Mouse (Mus musculus) C2C12 (cell line): ENCODE data around the gene Gm20388. TPM values are rescaled to one million over a fixed set of nuclear protein-coding genes. Genes with fewer than 3 reads are reported as not detected.
"Not testable (repeated sequence)": the region's sequence is repeated elsewhere in the genome, so short reads cannot be mapped to it uniquely, and the experiment has no call there.

Experiments used
- H3K27me3 ChIP-seq: one replicate; pipeline ENCODE4 v1.6.1; 2011; ENCODE audit not compliant: control insufficient read depth, insufficient read depth, insufficient read length
- H3K36me3 ChIP-seq: one replicate; pipeline ENCODE4 v1.6.1; 2011; ENCODE audit not compliant: control insufficient read depth, insufficient read depth
- H3K4me3 ChIP-seq: one replicate; pipeline ENCODE4 v1.5.1; 2011; ENCODE audit warnings: mild to moderate bottlenecking, control low read depth; ENCODE audit not compliant: poor library complexity, insufficient read depth, severe bottlenecking
- H3K79me2 ChIP-seq: one replicate; pipeline ENCODE4 v1.6.1; 2011; ENCODE audit not compliant: control insufficient read depth, insufficient read depth
- H3K79me3 ChIP-seq: one replicate; pipeline ENCODE4 v1.6.1; 2011; ENCODE audit warnings: low read depth, control low read depth
- H3ac ChIP-seq: one replicate; pipeline ENCODE3; 2011; ENCODE audit warnings: low read depth; ENCODE audit not compliant: control insufficient read depth, insufficient read length
- CEBPB ChIP-seq: IDR thresholded peaks from one replicate; pipeline ENCODE4 v1.6.1; 2011; ENCODE audit warnings: low read depth, mild to moderate bottlenecking, control low read depth, moderate library complexity
- CTCF ChIP-seq: IDR thresholded peaks from one replicate; pipeline ENCODE4 v1.5.1; 2011; ENCODE audit not compliant: control insufficient read depth, insufficient read depth, insufficient read length
- FOSL1 ChIP-seq: IDR thresholded peaks from one replicate; pipeline ENCODE4 v1.8.0; 2011; ENCODE audit warnings: mild to moderate bottlenecking, low read length; ENCODE audit not compliant: poor library complexity, insufficient read depth, severe bottlenecking
- MAX ChIP-seq: IDR thresholded peaks from one replicate; pipeline ENCODE4 v1.6.1; 2011; ENCODE audit warnings: mild to moderate bottlenecking, control low read depth
- MYOD1 ChIP-seq: IDR thresholded peaks from one replicate; pipeline ENCODE4 v1.6.1; 2011; ENCODE audit warnings: low read depth; ENCODE audit not compliant: control insufficient read depth, insufficient read length
- MYOG ChIP-seq: IDR thresholded peaks from one replicate; pipeline ENCODE4 v1.6.1; 2011; ENCODE audit not compliant: control insufficient read depth, insufficient read length; ENCODE audit errors: extremely low read depth
- USF1 ChIP-seq: IDR thresholded peaks from one replicate; pipeline ENCODE4 v1.6.1; 2011; ENCODE audit warnings: low read depth, mild to moderate bottlenecking, control low read depth, moderate library complexity
- polyA plus RNA-seq: library from polyadenylated mRNA; unstranded; fragments of >200 nt; fragmentation: generic; extraction: Trizol; gene quantifications from one replicate; pipeline ENCODE4 v1.2.1, GENCODE M21; 2012; ENCODE audit warnings: missing spikeins

Gene Gm20388
- polyA plus RNA-seq, 1 experiment = 15.0 TPM

DNA sequence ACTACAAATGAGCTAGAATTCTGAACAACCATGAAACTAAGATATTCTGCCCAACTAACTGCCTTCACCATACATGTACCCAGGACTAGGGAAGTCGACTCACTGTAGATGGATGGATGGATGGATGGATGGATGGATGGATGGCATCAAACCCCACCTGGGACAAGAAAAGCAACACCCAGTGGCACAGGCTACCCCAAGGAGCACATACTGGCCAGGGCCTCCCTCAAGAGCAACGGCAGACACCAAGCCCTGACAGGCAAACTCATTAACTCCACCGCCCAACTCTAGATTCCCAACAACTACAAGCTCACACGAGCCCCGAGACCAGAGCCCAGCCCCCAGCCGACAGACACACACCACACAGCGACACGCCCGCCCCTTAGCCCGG, 3626.3 kb downstream of the Gm20388 start:
- H3K27me3 ChIP-seq = no peaks in the 10 kb centered on the region
- peaks cover 29% of the 10 kb centered on the region for H3K36me3 ChIP-seq
- no peak overlapping the region for H3K4me3 ChIP-seq
- no peaks in the 10 kb centered on the region for H3K79me2 ChIP-seq
- TF ChIP-seq MYOD1 (no peak), FOSL1 (no peak), MAX (no peak), CEBPB (no peak), CTCF (no peak), USF1 (no peak), MYOG (no peak)
- no peaks in the 10 kb centered on the region for H3K79me3 ChIP-seq
- H3ac ChIP-seq = no peak overlapping the region

DNA sequence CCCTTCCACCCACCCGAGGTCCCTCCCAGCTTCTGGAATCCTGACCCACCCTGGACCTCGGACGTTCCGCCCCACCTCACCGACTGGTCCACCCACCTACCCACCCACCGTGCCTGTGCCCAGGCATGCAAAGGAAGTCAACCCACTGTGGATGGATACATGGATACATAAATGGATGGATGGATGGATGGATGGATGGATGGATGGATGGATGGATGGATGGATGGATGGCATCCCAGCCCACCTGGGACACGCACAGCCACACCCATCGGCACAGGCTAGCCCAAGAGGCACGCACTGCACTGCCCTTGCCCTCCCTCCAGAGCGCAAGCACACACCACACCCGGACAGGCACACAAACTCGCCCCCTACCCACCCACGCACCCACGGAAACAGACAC, 3627.0 kb downstream of the Gm20388 start:
- not testable (repeated sequence) for H3K4me3 ChIP-seq, H3K79me2 ChIP-seq, H3K27me3 ChIP-seq, H3ac ChIP-seq, H3K79me3 ChIP-seq
- peaks cover 22% of the 10 kb centered on the region for H3K36me3 ChIP-seq

DNA sequence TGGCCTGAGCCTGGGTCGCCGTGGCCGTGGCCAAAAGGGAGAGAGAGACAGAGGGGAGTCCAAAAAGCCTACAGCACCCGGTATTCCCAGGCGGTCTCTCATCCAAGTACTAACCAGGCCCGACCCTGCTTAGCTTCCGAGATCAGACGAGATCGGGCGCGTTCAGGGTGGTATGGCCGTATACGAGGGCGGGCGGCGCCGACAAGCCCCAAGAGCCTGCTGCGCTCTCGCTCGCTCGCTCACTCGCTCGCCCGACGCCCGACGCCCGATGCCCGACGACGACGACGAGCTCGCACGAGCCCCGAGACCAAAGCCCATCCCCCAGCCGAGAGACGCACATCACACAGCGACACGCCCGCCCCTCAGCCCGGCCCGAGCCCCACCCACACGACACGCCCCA, 3653.6 kb downstream of the Gm20388 start:
- H3K36me3 ChIP-seq, H3K4me3 ChIP-seq, H3K79me3 ChIP-seq, H3K27me3 ChIP-seq, H3K79me2 ChIP-seq, H3ac ChIP-seq: not testable (repeated sequence)

DNA sequence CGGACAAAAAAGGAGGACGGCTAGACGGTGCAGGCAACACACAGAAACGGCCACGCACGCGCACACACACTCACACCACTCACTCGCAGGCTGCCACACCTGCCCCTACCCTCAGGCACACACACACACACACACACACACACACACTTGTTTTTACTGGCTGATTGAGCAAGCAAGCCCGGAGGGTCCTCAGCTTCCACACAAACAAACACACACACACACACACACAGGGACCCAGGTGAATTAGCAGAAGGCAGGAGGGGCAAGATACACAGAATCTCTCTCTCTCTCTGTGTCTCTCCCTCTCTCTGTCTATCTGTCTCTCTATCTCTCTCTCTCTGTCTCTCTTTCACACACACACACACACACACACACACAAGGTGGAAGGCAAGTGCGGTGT, 3664.7 kb downstream of the Gm20388 start:
- not testable (repeated sequence) for H3K4me3 ChIP-seq, H3K36me3 ChIP-seq, H3K79me3 ChIP-seq, H3K79me2 ChIP-seq, H3ac ChIP-seq, H3K27me3 ChIP-seq

DNA sequence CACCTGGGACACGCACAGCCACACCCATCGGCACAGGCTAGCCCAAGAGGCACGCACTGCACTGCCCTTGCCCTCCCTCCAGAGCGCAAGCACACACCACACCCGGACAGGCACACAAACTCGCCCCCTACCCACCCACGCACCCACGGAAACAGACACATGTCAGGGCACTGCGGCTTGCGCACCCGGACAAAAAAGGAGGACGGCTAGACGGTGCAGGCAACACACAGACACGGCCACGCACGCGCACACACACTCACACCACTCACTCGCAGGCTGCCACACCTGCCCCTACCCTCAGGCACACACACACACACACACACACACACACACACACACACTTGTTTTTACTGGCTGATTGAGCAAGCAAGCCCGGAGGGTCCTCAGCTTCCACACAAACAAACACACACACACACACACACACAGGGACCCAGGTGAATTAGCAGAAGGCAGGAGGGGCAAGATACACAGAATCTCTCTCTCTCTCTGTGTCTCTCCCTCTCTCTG, 3690.1 kb downstream of the Gm20388 start:
- not testable (repeated sequence) for H3K36me3 ChIP-seq

DNA sequence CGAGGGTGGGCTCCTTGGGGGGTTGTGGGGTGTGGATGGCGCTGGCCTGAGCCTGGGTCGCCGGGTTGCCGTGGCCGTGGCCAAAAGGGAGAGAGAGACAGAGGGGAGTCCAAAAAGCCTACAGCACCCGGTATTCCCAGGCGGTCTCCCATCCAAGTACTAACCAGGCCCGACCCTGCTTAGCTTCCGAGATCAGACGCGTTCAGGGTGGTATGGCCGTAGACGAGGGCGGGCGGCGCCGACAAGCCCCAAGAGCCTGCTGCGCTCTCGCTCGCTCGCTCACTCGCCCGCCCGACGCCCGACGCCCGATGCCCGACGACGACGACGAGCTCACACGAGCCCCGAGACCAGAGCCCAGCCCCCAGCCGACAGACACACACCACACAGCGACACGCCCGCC, 3690.8 kb downstream of the Gm20388 start:
- not testable (repeated sequence) for H3K79me3 ChIP-seq, H3K36me3 ChIP-seq, H3ac ChIP-seq, H3K27me3 ChIP-seq, H3K79me2 ChIP-seq, H3K4me3 ChIP-seq

More for the DNA sequence above, 3690.1 kb downstream of the Gm20388 start:
- not testable (repeated sequence) for H3K4me3 ChIP-seq, H3K27me3 ChIP-seq, H3K79me3 ChIP-seq, H3ac ChIP-seq, H3K79me2 ChIP-seq

DNA sequence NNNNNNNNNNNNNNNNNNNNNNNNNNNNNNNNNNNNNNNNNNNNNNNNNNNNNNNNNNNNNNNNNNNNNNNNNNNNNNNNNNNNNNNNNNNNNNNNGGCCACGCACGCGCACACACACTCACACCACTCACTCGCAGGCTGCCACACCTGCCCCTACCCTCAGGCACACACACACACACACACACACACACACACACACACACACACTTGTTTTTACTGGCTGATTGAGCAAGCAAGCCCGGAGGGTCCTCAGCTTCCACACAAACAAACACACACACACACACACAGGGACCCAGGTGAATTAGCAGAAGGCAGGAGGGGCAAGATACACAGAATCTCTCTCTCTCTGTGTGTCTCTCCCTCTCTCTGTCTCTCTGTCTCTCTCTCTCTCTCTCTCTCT, 3702.0 kb downstream of the Gm20388 start:
- H3K4me3 ChIP-seq, H3ac ChIP-seq, H3K27me3 ChIP-seq, H3K79me2 ChIP-seq, H3K79me3 ChIP-seq, H3K36me3 ChIP-seq: not testable (repeated sequence)

DNA sequence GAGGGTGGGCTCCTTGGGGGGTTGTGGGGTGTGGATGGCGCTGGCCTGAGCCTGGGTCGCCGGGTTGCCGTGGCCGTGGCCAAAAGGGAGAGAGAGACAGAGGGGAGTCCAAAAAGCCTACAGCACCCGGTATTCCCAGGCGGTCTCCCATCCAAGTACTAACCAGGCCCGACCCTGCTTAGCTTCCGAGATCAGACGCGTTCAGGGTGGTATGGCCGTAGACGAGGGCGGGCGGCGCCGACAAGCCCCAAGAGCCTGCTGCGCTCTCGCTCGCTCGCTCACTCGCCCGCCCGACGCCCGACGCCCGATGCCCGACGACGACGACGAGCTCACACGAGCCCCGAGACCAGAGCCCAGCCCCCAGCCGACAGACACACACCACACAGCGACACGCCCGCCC, 3712.9 kb downstream of the Gm20388 start:
- not testable (repeated sequence) for H3ac ChIP-seq, H3K79me2 ChIP-seq, H3K4me3 ChIP-seq, H3K27me3 ChIP-seq, H3K79me3 ChIP-seq, H3K36me3 ChIP-seq
